Mouse (Mus musculus): ENCODE data around the gene Vti1a. TPM values are rescaled to one million over a fixed set of nuclear protein-coding genes. Genes with fewer than 3 reads are reported as not detected.
A peak's percentile ranks its signal among the peaks of the same experiment; 100 is the strongest.

Vti1a gene
- polyA plus RNA-seq, 1 experiment = not detected

DNA sequence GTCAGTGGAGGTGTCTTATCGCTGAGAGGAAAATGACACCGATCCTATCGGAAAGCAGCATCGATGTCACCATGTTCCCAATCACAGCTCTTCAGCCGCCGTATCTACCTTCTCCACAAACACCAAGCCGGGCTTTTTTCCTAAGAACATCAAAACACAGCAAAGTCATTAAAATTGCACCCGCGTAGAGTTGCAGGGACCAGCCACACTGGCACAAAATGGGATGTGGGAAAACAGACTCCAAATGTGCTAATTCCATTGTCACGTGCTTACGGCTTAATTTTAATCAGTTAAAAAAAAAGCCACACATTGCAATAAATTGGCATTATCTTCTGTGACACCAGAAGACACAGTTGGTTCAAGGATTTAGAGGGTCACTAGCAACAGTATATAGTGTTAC, 95.3 kb downstream of the Vti1a start:
- H3K27ac ChIP-seq (ENCODE audit: insufficient read depth, low read depth, low read length) = no peak overlapping the region
- H3K4me3 ChIP-seq (ENCODE audit: insufficient read depth, low read depth, low read length) = no peak overlapping the region
- no peaks in the 10 kb centered on the region for H3K4me1 ChIP-seq (ENCODE audit: control insufficient read depth, insufficient read depth, low read length)
- no peak for TF ChIP-seq CTCF (IDR thresholded peaks at IDR 0.05; ENCODE audit: insufficient read depth, low read depth, low read length)
- no peak for TF ChIP-seq POLR2A (IDR thresholded peaks at IDR 0.05; ENCODE audit: insufficient read depth, low read depth, low read length)
- 83% methylated on average over 11 of the region's 11 CpGs for WGBS

DNA sequence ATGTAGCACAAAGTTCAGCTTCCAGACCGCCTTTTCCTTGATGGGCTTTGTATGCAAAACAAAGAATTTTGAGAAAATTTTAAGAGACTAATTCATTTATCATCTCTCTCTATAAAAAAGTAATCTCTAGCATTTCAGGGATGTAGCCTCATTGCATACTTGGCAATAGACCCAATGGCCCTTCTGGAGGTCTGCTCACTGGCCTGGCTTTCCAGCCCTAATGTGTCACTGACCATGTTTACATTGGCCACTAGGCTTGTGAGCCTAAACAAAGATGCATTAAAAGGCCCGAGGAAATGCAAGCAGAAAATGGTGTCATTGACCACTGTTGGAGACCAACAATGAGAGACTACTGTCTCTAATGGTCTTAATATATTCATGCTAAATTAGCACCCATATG, 95.8 kb downstream of the Vti1a start:
- no peaks in the 10 kb centered on the region for H3K4me1 ChIP-seq (ENCODE audit: control insufficient read depth, insufficient read depth, low read length)
- H3K4me3 ChIP-seq (ENCODE audit: insufficient read depth, low read depth, low read length) = no peak overlapping the region
- TF ChIP-seq CTCF (IDR thresholded peaks at IDR 0.05; ENCODE audit: insufficient read depth, low read depth, low read length) = no peak
- TF ChIP-seq POLR2A (IDR thresholded peaks at IDR 0.05; ENCODE audit: insufficient read depth, low read depth, low read length) = no peak
- no peak overlapping the region for H3K27ac ChIP-seq (ENCODE audit: insufficient read depth, low read depth, low read length)
- 80% methylated on average over 2 of the region's 2 CpGs for WGBS

- WGBS = 53% methylated on average over 8 of the region's 8 CpGs
- TF ChIP-seq CTCF (IDR thresholded peaks at IDR 0.05; ENCODE audit: insufficient read depth, low read depth, low read length) = no peak
- no peak for TF ChIP-seq POLR2A (IDR thresholded peaks at IDR 0.05; ENCODE audit: insufficient read depth, low read depth, low read length)
Observed at GRCm38 (mm10) chr19:55414050-55414449, 98.0 kb downstream of the Vti1a start.

GRCm38 (mm10) chr19:55418756-55419155, 102.7 kb downstream of the Vti1a start:
- peaks cover 8% of the 10 kb centered on the region for H3K4me1 ChIP-seq (ENCODE audit: control insufficient read depth, insufficient read depth, low read length)
- H3K4me3 ChIP-seq (ENCODE audit: insufficient read depth, low read depth, low read length) = no peak overlapping the region
- H3K27ac ChIP-seq (ENCODE audit: insufficient read depth, low read depth, low read length) = no peak overlapping the region
- WGBS = 48% methylated on average over 3 of the region's 3 CpGs
- TF ChIP-seq POLR2A (IDR thresholded peaks at IDR 0.05; ENCODE audit: insufficient read depth, low read depth, low read length) (no peak), CTCF (IDR thresholded peaks at IDR 0.05; ENCODE audit: insufficient read depth, low read depth, low read length) (no peak)

More at GRCm38 (mm10) chr19:55414050-55414449, 98.0 kb downstream of the Vti1a start:
- Histone ChIP-seq H3K27ac (ENCODE audit: insufficient read depth, low read depth, low read length) (no peak overlapping the region), H3K4me1 (ENCODE audit: control insufficient read depth, insufficient read depth, low read length) (no peaks in the 10 kb centered on the region), H3K4me3 (ENCODE audit: insufficient read depth, low read depth, low read length) (no peak overlapping the region)

DNA sequence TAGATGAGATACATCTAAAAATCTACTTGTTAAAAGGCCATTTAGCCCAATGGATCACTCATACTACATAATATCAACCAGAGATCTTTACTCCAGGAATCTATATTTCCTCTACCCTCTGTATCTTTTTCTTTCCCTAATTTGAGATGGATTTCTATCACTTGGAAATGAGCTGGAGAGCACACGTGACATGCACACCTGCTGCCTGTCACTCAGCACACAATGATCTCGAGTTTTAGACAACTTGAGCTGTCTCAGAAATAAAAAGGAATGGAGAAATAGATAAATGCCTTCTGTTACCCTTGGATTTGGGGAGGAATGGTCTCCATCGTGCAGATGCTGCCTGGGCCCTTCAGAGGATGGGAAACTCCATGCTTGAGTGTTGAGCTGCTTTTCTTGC, 103.9 kb downstream of the Vti1a start:
- Histone ChIP-seq H3K4me3 (ENCODE audit: insufficient read depth, low read depth, low read length) (no peak overlapping the region), H3K27ac (ENCODE audit: insufficient read depth, low read depth, low read length) (no peak overlapping the region), H3K4me1 (ENCODE audit: control insufficient read depth, insufficient read depth, low read length) (peaks cover 13% of the 10 kb centered on the region)
- TF ChIP-seq CTCF (IDR thresholded peaks at IDR 0.05; ENCODE audit: insufficient read depth, low read depth, low read length) (no peak), POLR2A (IDR thresholded peaks at IDR 0.05; ENCODE audit: insufficient read depth, low read depth, low read length) (no peak)
- 83% methylated on average over 3 of the region's 3 CpGs for WGBS

DNA sequence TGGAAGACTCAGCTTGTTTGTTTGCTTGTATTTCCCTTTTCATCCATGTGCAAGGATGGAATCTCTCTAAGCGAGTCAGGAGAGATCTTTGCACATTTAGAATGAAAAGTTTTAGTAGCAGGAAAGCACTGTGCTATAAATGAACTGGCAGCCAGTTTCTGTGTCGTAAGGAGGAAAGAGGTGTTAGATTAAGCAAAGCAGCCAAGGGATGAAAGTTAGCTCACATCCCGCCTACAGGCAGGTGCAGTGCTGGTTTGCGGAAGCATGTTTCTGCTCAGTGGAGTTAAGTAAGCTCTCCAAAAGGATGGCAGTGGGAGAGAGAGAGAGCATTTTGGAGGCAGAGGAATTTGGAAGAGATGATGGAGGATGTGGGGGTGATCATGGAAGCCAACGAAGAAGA, 105.7 kb downstream of the Vti1a start:
- H3K4me3 ChIP-seq (ENCODE audit: insufficient read depth, low read depth, low read length) = no peak overlapping the region
- H3K4me1 ChIP-seq (ENCODE audit: control insufficient read depth, insufficient read depth, low read length) = peaks cover 13% of the 10 kb centered on the region
- WGBS = 76% methylated on average over 5 of the region's 5 CpGs
- TF ChIP-seq CTCF (IDR thresholded peaks at IDR 0.05; ENCODE audit: insufficient read depth, low read depth, low read length) (no peak), POLR2A (IDR thresholded peaks at IDR 0.05; ENCODE audit: insufficient read depth, low read depth, low read length) (no peak)
- 0 out of 2 replicates have a peak overlapping the region, but pooled peaks have one; percentile 14 for H3K27ac ChIP-seq (ENCODE audit: insufficient read depth, low read depth, low read length)

GRCm38 (mm10) chr19:55422311-55423064, 106.4 kb downstream of the Vti1a start:
- Histone ChIP-seq H3K4me3 (ENCODE audit: insufficient read depth, low read depth, low read length) (no peak overlapping the region), H3K27ac (ENCODE audit: insufficient read depth, low read depth, low read length) (0 out of 2 replicates have a peak overlapping the region, but pooled peaks have one; percentile 14), H3K4me1 (ENCODE audit: control insufficient read depth, insufficient read depth, low read length) (peaks cover 13% of the 10 kb centered on the region)
- TF ChIP-seq POLR2A (IDR thresholded peaks at IDR 0.05; ENCODE audit: insufficient read depth, low read depth, low read length) (no peak), CTCF (IDR thresholded peaks at IDR 0.05; ENCODE audit: insufficient read depth, low read depth, low read length) (no peak)
- WGBS = 73% methylated on average over 18 of the region's 18 CpGs

DNA sequence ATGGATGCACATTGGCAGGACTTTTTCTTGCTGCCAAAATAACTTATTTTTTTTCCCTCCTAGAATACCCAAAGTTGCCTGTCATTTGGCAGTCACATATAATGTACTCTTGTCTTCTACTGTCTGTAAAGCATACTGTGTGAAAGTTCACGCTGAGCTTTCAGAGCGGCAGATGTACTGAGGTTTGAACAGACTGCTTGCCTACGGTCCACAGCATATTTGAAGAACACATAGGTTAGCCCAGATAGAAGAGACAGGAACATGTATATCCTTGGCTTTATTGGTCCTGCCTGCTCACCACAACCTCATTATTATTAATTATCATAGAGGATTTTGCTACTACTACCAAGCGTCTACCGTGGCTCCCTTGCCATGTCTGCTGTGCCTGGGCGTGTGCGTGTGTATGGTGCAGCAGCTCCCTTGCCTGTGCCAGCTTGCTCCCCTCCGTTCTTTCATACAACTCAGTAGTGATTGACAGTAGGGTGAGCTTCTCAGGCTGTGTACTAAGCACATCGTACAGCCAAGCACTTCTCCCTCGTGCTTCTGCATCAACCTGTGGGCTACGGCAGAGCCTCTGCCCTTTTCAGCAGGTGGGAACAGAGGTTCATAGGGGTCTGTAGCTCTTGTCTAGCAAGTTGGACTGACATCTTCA, 107.1 kb downstream of the Vti1a start:
- Histone ChIP-seq H3K4me3 (ENCODE audit: insufficient read depth, low read depth, low read length) (no peak overlapping the region), H3K4me1 (ENCODE audit: control insufficient read depth, insufficient read depth, low read length) (peaks cover 13% of the 10 kb centered on the region), H3K27ac (ENCODE audit: insufficient read depth, low read depth, low read length) (no peak overlapping the region)
- no peak for TF ChIP-seq CTCF (IDR thresholded peaks at IDR 0.05; ENCODE audit: insufficient read depth, low read depth, low read length)
- TF ChIP-seq POLR2A (IDR thresholded peaks at IDR 0.05; ENCODE audit: insufficient read depth, low read depth, low read length) = no peak
- 81% methylated on average over 11 of the region's 11 CpGs for WGBS

DNA sequence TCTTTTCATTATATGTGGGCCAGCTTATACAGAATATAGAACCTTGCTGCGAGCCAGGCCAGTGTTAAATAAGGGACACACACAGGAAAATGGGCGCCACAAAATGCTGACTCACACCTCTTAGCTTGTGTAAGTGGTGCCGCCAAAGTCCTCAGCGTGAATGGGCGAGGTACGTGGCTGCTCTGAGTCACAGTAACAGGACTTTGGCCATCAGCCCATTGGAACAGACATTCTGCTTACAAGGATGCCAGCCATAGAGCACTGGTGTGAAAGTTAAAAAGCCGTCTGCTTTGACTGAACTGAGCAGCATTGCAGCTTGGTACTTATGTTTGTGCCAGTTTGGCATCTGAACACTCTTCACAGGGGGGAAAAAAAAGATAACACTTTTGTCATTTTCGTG, 107.9 kb downstream of the Vti1a start:
- H3K4me3 ChIP-seq (ENCODE audit: insufficient read depth, low read depth, low read length) = no peak overlapping the region
- no peak overlapping the region for H3K27ac ChIP-seq (ENCODE audit: insufficient read depth, low read depth, low read length)
- TF ChIP-seq CTCF (IDR thresholded peaks at IDR 0.05; ENCODE audit: insufficient read depth, low read depth, low read length) (no peak), POLR2A (IDR thresholded peaks at IDR 0.05; ENCODE audit: insufficient read depth, low read depth, low read length) (no peak)
- H3K4me1 ChIP-seq (ENCODE audit: control insufficient read depth, insufficient read depth, low read length) = peaks cover 13% of the 10 kb centered on the region
- WGBS = 44% methylated on average over 8 of the region's 8 CpGs

All from olfactory bulb, adult 2 months (tissue).